Mouse (Mus musculus) neural tube, embryonic 12.5 days (tissue): ENCODE data around the gene Rasa1. TPM values are rescaled to one million over a fixed set of nuclear protein-coding genes. Genes with fewer than 3 reads are reported as not detected.

Experiments
- ATAC-seq: fragments of 200-750 bp; cut with Nextera tagmentation; 2 replicates; pipeline ENCODE4 v1.8.0; 2017; ENCODE audit warnings: low read depth, mild to moderate bottlenecking, moderate TSS enrichment, moderate library complexity; ENCODE audit not compliant: low FRiP score
- H3K27ac ChIP-seq: fragments of 300-500 bp; sonication (generic); 2 replicates; pipeline ENCODE4 v1.5.1; 2016
- H3K27me3 ChIP-seq: fragments of 300-500 bp; sonication (generic); replicated peaks from 2 replicates; pipeline ENCODE4 v1.6.1; 2016; ENCODE audit warnings: mild to moderate bottlenecking
- H3K36me3 ChIP-seq: fragments of 300-500 bp; sonication (generic); 2 replicates; pipeline ENCODE4 v1.6.1; 2016; ENCODE audit warnings: mild to moderate bottlenecking
- H3K4me1 ChIP-seq: fragments of 300-500 bp; sonication (generic); 2 replicates; pipeline ENCODE4 v1.6.1; 2016
- H3K4me2 ChIP-seq: fragments of 300-500 bp; sonication (generic); replicated peaks from 2 replicates; pipeline ENCODE4 v1.6.1; 2016; ENCODE audit warnings: mild to moderate bottlenecking
- H3K4me3 ChIP-seq: fragments of 300-500 bp; sonication (generic); 2 replicates; pipeline ENCODE4 v1.5.1; 2016
- H3K9ac ChIP-seq: fragments of 300-500 bp; sonication (generic); 2 replicates; pipeline ENCODE4 v1.6.1; 2016; ENCODE audit warnings: mild to moderate bottlenecking
- H3K9me3 ChIP-seq: fragments of 300-500 bp; sonication (generic); 2 replicates; pipeline ENCODE4 v1.6.1; 2016; ENCODE audit warnings: mild to moderate bottlenecking
- WGBS: fragments of 180-500 bp; shearing (Covaris S2); methylation state at CpG from one replicate; pipeline ENCODE4 v1.1.7; 2016; 5-methylcytosine and 5-hydroxymethylcytosine counted together
- polyA plus RNA-seq: library from polyadenylated mRNA; unstranded; fragments of >200 nt; fragmentation: Nextera tagmentation; extraction: Ambion mirVana; gene quantifications from 2 replicates; pipeline ENCODE4 v1.2.1, GENCODE M21; 2016

Gene Rasa1
- 60.2 and 65.5 TPM in 2 replicates for polyA plus RNA-seq

GRCm38 (mm10) chr13:85288843-85289713 lies at the start of gene Rasa1:
Gene Rasa1, minus strand, starts transcription at chr13:85289130.
- Histone ChIP-seq H3K9me3 (no peaks in the 10 kb centered on the region), H3K27ac (peak within 1 kb of the TSS; percentile 98), H3K9ac (peak within 1 kb of the TSS; percentile 98), H3K4me3 (peak within 1 kb of the TSS; percentile 98), H3K27me3 (no peaks in the 10 kb centered on the region), H3K4me2 (peak within 1 kb of the TSS; percentile 69), H3K36me3 (no peaks in the 10 kb centered on the region), H3K4me1 (no peaks in the 10 kb centered on the region; the same call in 1 of the 2 replicates)
- peak; percentile 99 for ATAC-seq
- under 1% methylated on average over 97 of the region's 97 CpGs for WGBS

GRCm38 (mm10) chr13:85311547-85311946 lies 22.6 kb upstream of the Rasa1 start:
- Histone ChIP-seq H3K9ac (no peak overlapping the region), H3K36me3 (no peaks in the 10 kb centered on the region), H3K27me3 (no peaks in the 10 kb centered on the region), H3K4me2 (no peak overlapping the region), H3K4me1 (no peaks in the 10 kb centered on the region), H3K9me3 (no peaks in the 10 kb centered on the region), H3K4me3 (no peak overlapping the region), H3K27ac (no peak overlapping the region)
- WGBS, result 89% methylated on average over 2 of the region's 2 CpGs
- ATAC-seq, result no peak

- Histone ChIP-seq H3K27ac (no peak overlapping the region), H3K36me3 (no peaks in the 10 kb centered on the region), H3K9me3 (no peaks in the 10 kb centered on the region), H3K4me2 (no peak overlapping the region), H3K27me3 (no peaks in the 10 kb centered on the region), H3K4me1 (no peaks in the 10 kb centered on the region), H3K9ac (no peak overlapping the region), H3K4me3 (no peak overlapping the region)
- ATAC-seq, result no peak
- WGBS, result 60% methylated on average over 5 of the region's 5 CpGs
Measured at GRCm38 (mm10) chr13:85310968-85311367, 22.0 kb upstream of the Rasa1 start.

GRCm38 (mm10) chr13:85310483-85310882 lies 21.6 kb upstream of the Rasa1 start:
- Histone ChIP-seq H3K36me3 (no peaks in the 10 kb centered on the region), H3K27ac (no peak overlapping the region), H3K9ac (no peak overlapping the region), H3K4me3 (no peak overlapping the region), H3K4me1 (no peaks in the 10 kb centered on the region), H3K27me3 (no peaks in the 10 kb centered on the region), H3K9me3 (no peaks in the 10 kb centered on the region), H3K4me2 (no peak overlapping the region)
- no peak for ATAC-seq
- WGBS, result 89% methylated on average over 2 of the region's 2 CpGs

- Histone ChIP-seq H3K27ac (no peak overlapping the region), H3K4me3 (no peak overlapping the region), H3K4me1 (no peaks in the 10 kb centered on the region), H3K9ac (no peak overlapping the region), H3K4me2 (no peak overlapping the region), H3K36me3 (no peaks in the 10 kb centered on the region), H3K9me3 (no peaks in the 10 kb centered on the region), H3K27me3 (no peaks in the 10 kb centered on the region)
- ATAC-seq, result no peak
Measured at GRCm38 (mm10) chr13:85306039-85306438, 17.1 kb upstream of the Rasa1 start.

- H3K27me3 ChIP-seq, result no peaks in the 10 kb centered on the region
- no peak overlapping the region for H3K4me3 ChIP-seq
- no peak for ATAC-seq
- H3K9me3 ChIP-seq, result no peaks in the 10 kb centered on the region
- no peak overlapping the region for H3K9ac ChIP-seq
- H3K27ac ChIP-seq, result no peak overlapping the region
- no peak overlapping the region for H3K4me2 ChIP-seq
- no peaks in the 10 kb centered on the region; the same call in 1 of the 2 replicates for H3K4me1 ChIP-seq
- 73% methylated on average over 1 of the region's 1 CpGs for WGBS
- no peaks in the 10 kb centered on the region for H3K36me3 ChIP-seq
Measured at GRCm38 (mm10) chr13:85290651-85291050, 1.7 kb upstream of the Rasa1 start.

GRCm38 (mm10) chr13:85288574-85288842 lies 422 bp downstream of the Rasa1 start:
- Histone ChIP-seq H3K27me3 (no peaks in the 10 kb centered on the region), H3K36me3 (no peaks in the 10 kb centered on the region), H3K4me1 (no peaks in the 10 kb centered on the region; the same call in 1 of the 2 replicates), H3K4me3 (peak overlapping the region; percentile 98), H3K4me2 (peak overlapping the region; percentile 69), H3K27ac (peak overlapping the region; percentile 98), H3K9ac (peak overlapping the region; percentile 98), H3K9me3 (no peaks in the 10 kb centered on the region)
- WGBS, result 0% methylated on average over 35 of the region's 35 CpGs
- peak; percentile 7 for ATAC-seq

- no peak for ATAC-seq
- H3K4me3 ChIP-seq, result peak overlapping the region; percentile 98
- WGBS, result under 1% methylated on average over 25 of the region's 25 CpGs
Measured at GRCm38 (mm10) chr13:85287876-85288573, 905 bp downstream of the Rasa1 start.

GRCm38 (mm10) chr13:85282626-85283025 lies 6.3 kb downstream of the Rasa1 start:
- Histone ChIP-seq H3K27ac (no peak overlapping the region), H3K27me3 (no peaks in the 10 kb centered on the region), H3K4me3 (no peak overlapping the region), H3K9me3 (no peaks in the 10 kb centered on the region), H3K4me1 (no peaks in the 10 kb centered on the region; the same call in 1 of the 2 replicates), H3K36me3 (no peaks in the 10 kb centered on the region), H3K4me2 (no peak overlapping the region), H3K9ac (no peak overlapping the region)
- ATAC-seq, result no peak

More at GRCm38 (mm10) chr13:85287876-85288573, 905 bp downstream of the Rasa1 start:
- Histone ChIP-seq H3K4me2 (peak overlapping the region; percentile 69), H3K27me3 (no peaks in the 10 kb centered on the region), H3K36me3 (no peaks in the 10 kb centered on the region), H3K9me3 (no peaks in the 10 kb centered on the region), H3K4me1 (no peaks in the 10 kb centered on the region; the same call in 1 of the 2 replicates), H3K9ac (peak overlapping the region; percentile 98), H3K27ac (peak overlapping the region; percentile 98)

- H3K9ac ChIP-seq, result no peak overlapping the region
- no peak for ATAC-seq
- no peak overlapping the region for H3K27ac ChIP-seq
- no peaks in the 10 kb centered on the region for H3K27me3 ChIP-seq
- no peaks in the 10 kb centered on the region for H3K36me3 ChIP-seq
- H3K4me1 ChIP-seq, result no peaks in the 10 kb centered on the region
- H3K4me3 ChIP-seq, result no peak overlapping the region
- no peak overlapping the region for H3K4me2 ChIP-seq
- H3K9me3 ChIP-seq, result no peaks in the 10 kb centered on the region
Measured at GRCm38 (mm10) chr13:85278951-85279350, 10.0 kb downstream of the Rasa1 start.

- Histone ChIP-seq H3K36me3 (no peaks in the 10 kb centered on the region), H3K4me3 (no peak overlapping the region), H3K9me3 (no peaks in the 10 kb centered on the region), H3K9ac (no peak overlapping the region), H3K4me2 (no peak overlapping the region), H3K27ac (no peak overlapping the region), H3K27me3 (no peaks in the 10 kb centered on the region), H3K4me1 (no peaks in the 10 kb centered on the region)
- no peak for ATAC-seq
- WGBS, result 100% methylated on average over 1 of the region's 1 CpGs
Measured at GRCm38 (mm10) chr13:85274572-85274971, 14.4 kb downstream of the Rasa1 start.

- no peak for ATAC-seq
- no peaks in the 10 kb centered on the region for H3K36me3 ChIP-seq
- no peak overlapping the region for H3K27ac ChIP-seq
- no peak overlapping the region for H3K4me2 ChIP-seq
- no peak overlapping the region for H3K9ac ChIP-seq
- H3K4me1 ChIP-seq, result no peaks in the 10 kb centered on the region
- no peak overlapping the region for H3K4me3 ChIP-seq
- H3K9me3 ChIP-seq, result no peaks in the 10 kb centered on the region
- H3K27me3 ChIP-seq, result no peaks in the 10 kb centered on the region
Measured at GRCm38 (mm10) chr13:85273788-85274187, 15.1 kb downstream of the Rasa1 start.
